Mouse (Mus musculus) thymus, adult 2 months (tissue): ENCODE data around the gene Tlk2.

Experiments
- CTCF ChIP-seq: fragments of 200-500 bp; IDR thresholded peaks from 2 replicates; pipeline ENCODE4 v1.5.1; 2012; ENCODE audit warnings: mild to moderate bottlenecking, control low read depth, low read length, moderate library complexity, borderline replicate concordance; ENCODE audit not compliant: control insufficient read depth, poor library complexity, insufficient read depth; ENCODE audit errors: extremely low read depth
- POLR2A ChIP-seq: fragments of 200-500 bp; IDR thresholded peaks from 2 replicates; pipeline ENCODE4 v1.6.1; 2012; ENCODE audit warnings: mild to moderate bottlenecking, low read length, control low read depth, moderate library complexity; ENCODE audit not compliant: control insufficient read depth, poor library complexity, insufficient read depth; ENCODE audit errors: extremely low read depth

DNA sequence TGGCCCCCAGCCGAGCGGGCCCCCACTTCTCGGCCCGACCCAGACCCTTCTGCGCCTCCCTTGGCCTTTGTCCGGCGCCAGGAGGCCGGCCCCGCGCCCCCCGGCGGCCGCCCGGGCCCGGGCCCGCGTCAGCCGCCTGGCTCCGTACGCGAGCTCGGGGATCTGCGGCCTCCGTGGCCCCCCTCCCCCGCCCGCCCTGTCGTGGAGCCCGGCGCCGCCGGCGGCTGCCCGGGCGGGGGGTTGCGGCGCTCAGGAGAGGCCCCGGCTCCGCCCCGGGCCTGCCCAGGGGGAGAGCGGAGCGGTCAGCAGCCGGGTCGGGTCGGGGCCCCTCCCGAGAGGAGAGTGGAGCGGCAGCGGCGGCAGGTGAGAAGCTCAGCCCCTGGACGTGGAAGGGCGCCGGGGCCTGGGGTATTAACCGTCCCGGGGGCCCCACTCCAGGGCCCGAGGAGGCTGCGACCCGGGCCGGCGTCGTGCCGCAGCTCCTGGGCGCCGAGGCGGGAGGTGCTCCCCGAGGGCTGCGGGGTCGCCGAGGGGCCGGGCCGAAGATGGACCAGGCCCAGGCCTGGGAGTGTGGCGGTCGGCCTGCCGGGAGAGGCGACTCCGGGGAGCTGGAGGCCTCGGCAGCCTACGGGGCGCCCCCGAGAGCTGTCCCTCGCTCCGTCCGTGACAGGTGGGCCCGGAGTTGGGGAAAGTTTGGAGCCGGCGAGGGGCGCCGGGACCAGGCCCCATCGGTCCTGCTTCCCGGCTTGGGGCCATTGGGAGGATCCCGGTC, 3.3 kb downstream of the Tlk2 start:
- TF ChIP-seq POLR2A (no peak), CTCF (no peak; the same call in 1 of the 2 replicates)
